Mouse (Mus musculus) thymus, adult 2 months (tissue): ENCODE data around the gene Pdhb. TPM values are rescaled to one million over a fixed set of nuclear protein-coding genes. Genes with fewer than 3 reads are reported as not detected.
"Not testable (repeated sequence)": the region's sequence is repeated elsewhere in the genome, so short reads cannot be mapped to it uniquely, and the experiment has no call there.

Experiments used
- DNase-seq: peaks from one replicate; pipeline ENCODE4 v3.0.0; 2021
- H3K27ac ChIP-seq: fragments of 200-500 bp; 2 replicates; pipeline ENCODE4 v1.5.1; 2012; ENCODE audit warnings: low read length, control low read depth; ENCODE audit not compliant: control insufficient read depth, insufficient read depth
- H3K27me3 ChIP-seq: fragments of 200-500 bp; 2 replicates; pipeline ENCODE4 v1.6.1; 2012; ENCODE audit warnings: mild to moderate bottlenecking, low read length, moderate library complexity, mixed read lengths; ENCODE audit not compliant: control insufficient read depth, insufficient read depth
- H3K36me3 ChIP-seq: fragments of 200-500 bp; 2 replicates; pipeline ENCODE4 v1.6.1; 2012; ENCODE audit warnings: mild to moderate bottlenecking, low read length, moderate library complexity; ENCODE audit not compliant: control insufficient read depth, insufficient read depth
- H3K4me1 ChIP-seq: fragments of 200-500 bp; replicated peaks from 2 replicates; pipeline ENCODE4 v1.6.1; 2012; ENCODE audit warnings: low read length; ENCODE audit not compliant: control insufficient read depth, insufficient read depth
- H3K4me3 ChIP-seq: fragments of 200-500 bp; 2 replicates; pipeline ENCODE4 v1.5.1; 2012; ENCODE audit warnings: mild to moderate bottlenecking, low read length, control low read depth, moderate library complexity; ENCODE audit not compliant: control insufficient read depth, insufficient read depth
- CTCF ChIP-seq: fragments of 200-500 bp; IDR thresholded peaks from 2 replicates; pipeline ENCODE4 v1.5.1; 2012; ENCODE audit warnings: mild to moderate bottlenecking, control low read depth, low read length, moderate library complexity, borderline replicate concordance; ENCODE audit not compliant: control insufficient read depth, poor library complexity, insufficient read depth; ENCODE audit errors: extremely low read depth
- POLR2A ChIP-seq: fragments of 200-500 bp; IDR thresholded peaks from 2 replicates; pipeline ENCODE4 v1.6.1; 2012; ENCODE audit warnings: mild to moderate bottlenecking, low read length, control low read depth, moderate library complexity; ENCODE audit not compliant: control insufficient read depth, poor library complexity, insufficient read depth; ENCODE audit errors: extremely low read depth
- WGBS: fragments of 180-500 bp; shearing (Covaris S2); methylation state at CpG from one replicate; pipeline ENCODE4 v1.1.7; 2018; 5-methylcytosine and 5-hydroxymethylcytosine counted together
- polyA plus RNA-seq: library from polyadenylated mRNA; depleted of rRNA; stranded (reverse); fragments of >200 nt; gene quantifications from 2 replicates; pipeline ENCODE4 v1.2.3, GENCODE M21; 2012

The Pdhb gene
- polyA plus RNA-seq, 1 experiment, result 88.9 TPM

DNA sequence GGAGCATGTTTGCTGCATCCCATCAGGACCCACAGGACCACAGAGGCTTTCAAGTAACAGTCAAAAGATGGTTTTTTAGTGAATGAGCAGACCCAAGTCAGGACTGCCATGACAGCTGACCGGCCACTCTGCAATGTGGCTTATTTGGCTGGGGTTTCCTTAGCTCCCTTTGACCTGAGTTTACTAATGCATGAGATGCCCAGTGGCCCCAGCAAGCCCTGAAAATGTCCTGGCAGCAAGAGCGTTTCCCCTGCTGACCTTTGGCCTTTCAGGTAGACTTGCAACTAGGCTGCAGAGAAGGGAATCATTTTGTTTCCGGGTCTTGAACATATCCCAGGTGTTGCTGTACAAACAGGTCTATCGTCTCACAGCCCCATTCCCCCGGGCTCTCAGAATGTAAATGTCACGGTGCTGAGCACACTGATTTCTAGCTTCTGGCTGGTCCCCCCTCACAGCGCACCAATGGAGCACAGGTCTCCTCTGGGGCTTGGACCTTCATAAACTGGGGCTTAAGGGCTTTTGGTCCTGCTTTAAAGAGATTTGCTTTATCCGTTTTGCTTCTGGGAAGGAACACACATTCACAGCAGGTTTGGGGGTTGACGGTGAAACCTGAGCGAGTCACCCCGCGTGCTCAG lies 18.6 kb upstream of the Pdhb start:
- H3K27me3 ChIP-seq, result no peaks in the 10 kb centered on the region
- WGBS, result 90% methylated on average over 12 of the region's 12 CpGs
- no peak for TF ChIP-seq CTCF
- no peak for TF ChIP-seq POLR2A

GRCm38 (mm10) chr14:8190556-8190955 lies 17.7 kb upstream of the Pdhb start:
- Histone ChIP-seq H3K4me1 (no peaks in the 10 kb centered on the region), H3K4me3 (no peak overlapping the region), H3K27me3 (no peaks in the 10 kb centered on the region), H3K36me3 (no peaks in the 10 kb centered on the region), H3K27ac (no peak overlapping the region)
- TF ChIP-seq CTCF (no peak), POLR2A (no peak)
- DNase-seq, result no peak
- WGBS, result 98% methylated on average over 3 of the region's 3 CpGs

More for the DNA sequence above, 18.6 kb upstream of the Pdhb start:
- H3K4me3 ChIP-seq, result no peak overlapping the region
- no peaks in the 10 kb centered on the region for H3K36me3 ChIP-seq
- H3K4me1 ChIP-seq, result no peaks in the 10 kb centered on the region
- no peak for DNase-seq
- no peak overlapping the region for H3K27ac ChIP-seq

GRCm38 (mm10) chr14:8186278-8187045 lies 13.6 kb upstream of the Pdhb start:
- 93% methylated on average over 6 of the region's 6 CpGs for WGBS
- no peaks in the 10 kb centered on the region for H3K27me3 ChIP-seq
- no peak overlapping the region for H3K27ac ChIP-seq
- H3K4me1 ChIP-seq, result no peaks in the 10 kb centered on the region
- H3K4me3 ChIP-seq, result no peak overlapping the region
- no peak for DNase-seq
- no peak for TF ChIP-seq CTCF
- TF ChIP-seq POLR2A, result no peak
- no peaks in the 10 kb centered on the region for H3K36me3 ChIP-seq

GRCm38 (mm10) chr14:8183330-8183729 lies 10.5 kb upstream of the Pdhb start:
- H3K27me3 ChIP-seq, result no peaks in the 10 kb centered on the region
- no peaks in the 10 kb centered on the region for H3K4me1 ChIP-seq
- TF ChIP-seq POLR2A, result no peak
- TF ChIP-seq CTCF, result no peak
- DNase-seq, result no peak
- WGBS, result 79% methylated on average over 3 of the region's 3 CpGs
- no peak overlapping the region for H3K27ac ChIP-seq
- H3K36me3 ChIP-seq, result no peaks in the 10 kb centered on the region
- no peak overlapping the region for H3K4me3 ChIP-seq

DNA sequence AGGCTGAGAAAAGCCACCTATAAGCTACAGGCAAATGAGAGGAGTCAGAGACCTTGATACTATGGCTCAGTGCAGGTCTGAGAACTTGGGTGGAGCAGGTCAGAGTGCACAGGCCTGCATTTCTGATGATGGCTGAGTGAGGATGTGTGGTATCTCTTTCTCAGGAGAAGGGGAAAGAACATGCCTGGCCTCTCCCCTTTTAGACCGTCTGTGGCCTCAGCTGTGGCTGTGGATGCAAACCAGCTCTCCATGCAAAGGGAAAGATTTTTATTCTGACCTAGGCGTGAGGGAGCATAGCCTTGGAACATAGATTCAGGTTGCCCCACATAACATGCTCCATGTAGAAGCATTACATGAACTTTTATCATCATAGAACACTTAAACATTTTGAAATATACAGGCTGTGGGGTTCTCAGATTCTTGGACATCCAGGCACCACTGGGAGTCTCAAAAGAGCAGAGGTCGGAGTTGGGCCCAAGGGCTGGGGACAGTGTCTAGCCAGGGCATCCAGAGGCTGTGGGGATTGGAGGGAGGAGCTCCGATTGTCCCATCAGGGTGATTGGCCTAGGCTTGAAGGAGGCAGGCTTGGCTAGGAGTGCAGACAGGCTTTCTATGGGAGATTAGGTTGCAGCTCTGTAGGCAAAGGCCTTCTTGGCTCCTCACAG lies 7.7 kb upstream of the Pdhb start:
- Histone ChIP-seq H3K36me3 (no peaks in the 10 kb centered on the region), H3K4me3 (no peak overlapping the region), H3K27me3 (no peaks in the 10 kb centered on the region), H3K27ac (no peak overlapping the region), H3K4me1 (no peaks in the 10 kb centered on the region)
- TF ChIP-seq CTCF (no peak), POLR2A (no peak)
- 89% methylated on average over 4 of the region's 4 CpGs for WGBS
- no peak for DNase-seq

DNA sequence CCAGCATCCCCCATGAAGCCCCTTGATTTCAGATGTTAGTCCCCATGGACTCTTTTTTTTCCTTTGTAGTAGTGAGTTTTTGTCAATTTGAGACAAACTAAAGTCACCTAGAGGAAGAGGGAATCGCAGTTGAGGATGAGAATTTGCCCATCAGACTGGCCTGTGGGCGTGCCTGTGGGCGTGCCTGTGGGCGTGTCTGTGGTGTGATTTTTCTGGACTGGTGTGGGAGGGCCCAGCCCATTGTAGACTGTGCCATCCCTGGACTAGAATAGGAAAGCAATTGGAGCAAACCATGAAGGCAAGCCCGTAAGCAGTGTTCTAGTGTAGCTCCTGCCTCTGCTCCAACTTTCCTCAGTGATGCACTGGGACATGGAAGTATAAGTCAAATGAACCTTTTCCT lies 3.4 kb upstream of the Pdhb start:
- Histone ChIP-seq H3K4me1 (peaks cover 4% of the 10 kb centered on the region; the same call in 1 of the 2 replicates), H3K4me3 (no peak overlapping the region), H3K27ac (no peak overlapping the region), H3K36me3 (no peaks in the 10 kb centered on the region), H3K27me3 (no peaks in the 10 kb centered on the region)
- DNase-seq, result no peak
- WGBS, result 65% methylated on average over 5 of the region's 5 CpGs
- TF ChIP-seq CTCF (no peak), POLR2A (no peak)

GRCm38 (mm10) chr14:8174634-8175033 lies 1.8 kb upstream of the Pdhb start:
- no peak overlapping the region for H3K27ac ChIP-seq
- no peak overlapping the region for H3K4me3 ChIP-seq
- 77% methylated on average over 5 of the region's 5 CpGs for WGBS
- DNase-seq, result no peak
- no peaks in the 10 kb centered on the region for H3K27me3 ChIP-seq
- peaks cover 4% of the 10 kb centered on the region; the same call in 1 of the 2 replicates for H3K4me1 ChIP-seq
- TF ChIP-seq POLR2A (no peak), CTCF (no peak)
- no peaks in the 10 kb centered on the region; the same call in 1 of the 2 replicates for H3K36me3 ChIP-seq

GRCm38 (mm10) chr14:8173542-8174250 lies 871 bp upstream of the Pdhb start:
- WGBS, result 19% methylated on average over 7 of the region's 7 CpGs
- not testable (repeated sequence) for H3K27me3 ChIP-seq, H3K27ac ChIP-seq, H3K36me3 ChIP-seq, H3K4me1 ChIP-seq
- DNase-seq, result peak; percentile 54
- H3K4me3 ChIP-seq, result peak overlapping the region; percentile 54
